Mouse (Mus musculus): ENCODE measurements at regions not wholly inside any gene's neighbourhood (a gene's known extent, or its start where the extent isn't known, plus 50 kb on each side); places are given as distances from the start of the nearest gene placed in this dataset.

GRCm38 (mm10) chr13:58686822-58687221 is 76.1 kb upstream of the Slc28a3 start:
- TF ChIP-seq CTCF (conservative IDR thresholded peaks at IDR 0.05 in 1 of 2, IDR thresholded peaks at IDR 0.05 in 1 of 2; ENCODE audit: low read depth in 2 of 2, low read length in 2 of 2): no peak
- TF ChIP-seq USF1 (IDR thresholded peaks at IDR 0.05; ENCODE audit: low read depth, low read length): no peak
- TF ChIP-seq POLR2AphosphoS2 (IDR thresholded peaks at IDR 0.05; ENCODE audit: low read depth, low read length): no peak
- TF ChIP-seq NRF1 (IDR thresholded peaks at IDR 0.05; ENCODE audit: low read depth, low read length): no peak
- TF ChIP-seq MAZ (IDR thresholded peaks at IDR 0.05; ENCODE audit: low read depth, low read length): no peak
- no peak for TF ChIP-seq POLR2A (IDR thresholded peaks at IDR 0.05; ENCODE audit: low read depth, low read length)
- TF ChIP-seq SMC3 (IDR thresholded peaks at IDR 0.05; ENCODE audit: low read depth, low read length): no peak
- no peak for TF ChIP-seq NELFE (IDR thresholded peaks at IDR 0.05; ENCODE audit: low read depth, low read length)
- TF ChIP-seq ZC3H11A (IDR thresholded peaks at IDR 0.05; ENCODE audit: low read depth, low read length): no peak
- TF ChIP-seq BHLHE40 (IDR thresholded peaks at IDR 0.05; ENCODE audit: low read depth, low read length): no peak
- TF ChIP-seq EP300 (IDR thresholded peaks at IDR 0.05; ENCODE audit: low read length): no peak
- no peak for TF ChIP-seq GABPA (IDR thresholded peaks at IDR 0.05; ENCODE audit: insufficient replicate concordance, low read depth, low read length)
- no peak for TF ChIP-seq TBP (conservative IDR thresholded peaks at IDR 0.05; ENCODE audit: low read depth, low read length)
